ENCODE assay signal across 9 mouse cellular contexts in the genomic region with DNA sequence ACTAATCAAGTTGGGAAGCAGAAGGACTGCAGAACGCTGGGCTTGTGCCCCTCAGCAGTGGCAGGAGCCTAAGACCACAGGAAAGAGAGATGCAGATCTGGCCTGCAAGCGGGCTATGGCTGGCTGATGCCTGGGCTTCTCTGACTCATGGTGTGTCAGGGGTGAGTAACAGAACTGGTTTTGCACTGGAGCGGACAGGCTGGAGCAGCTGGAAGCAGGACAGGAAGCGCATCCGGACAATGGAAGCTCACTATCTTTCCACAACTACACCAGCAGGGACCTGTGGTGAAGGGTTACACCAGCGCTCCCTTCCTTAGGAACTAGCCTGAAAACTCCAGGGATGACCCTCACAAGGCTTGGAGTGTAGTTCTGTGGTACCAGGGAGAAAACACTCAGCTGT. TPM values are rescaled to one million over a fixed set of nuclear protein-coding genes. Genes with fewer than 3 reads are reported as not detected.
DNase-seq lines count a peak whose midpoint lies in the region; ATAC-seq and TF ChIP-seq lines count a peak whose summit lies in the region.
"Had no signal": no experiment of that assay in that cellular context is flagged by ENCODE, and none has a peak within 500 bp of the region (broad histone marks: within the 10 kb centered on the region; RNA-seq: fewer than 3 reads in every experiment).

No protein-coding gene starts in this region.

- peaks cover 37% of the 10 kb centered on the region for H3K36me3 ChIP-seq in C2C12 (ENCODE audit: control insufficient read depth, insufficient read depth)
- no peaks in the 10 kb centered on the region for H3K36me3 ChIP-seq in liver, embryonic 14.5 days (replicated peaks; ENCODE audit: control insufficient read depth, insufficient read depth, low read depth)
- no peaks in the 10 kb centered on the region for H3K36me3 ChIP-seq in midbrain, postnatal 0 days (ENCODE audit: insufficient read depth, low read length)
- H3K36me3 ChIP-seq: midbrain, embryonic 10.5 days had no signal

- H3K4me2 ChIP-seq in liver, embryonic 14.5 days (ENCODE audit: low read depth), result no peak overlapping the region
- no peak overlapping the region for H3K4me2 ChIP-seq in midbrain, postnatal 0 days (ENCODE audit: low read depth, low read length, poor library complexity, severe bottlenecking)

- no peak overlapping the region for H3K4me3 ChIP-seq in C2C12 (ENCODE audit: insufficient read depth, poor library complexity, severe bottlenecking)
- H3K4me3 ChIP-seq in liver, embryonic 14.5 days (ENCODE audit: insufficient read depth in 1 of 2, low read depth in 2 of 2, low read length in 2 of 2), result no peak overlapping the region
- H3K4me3 ChIP-seq in midbrain, postnatal 0 days (ENCODE audit: low read depth, low read length), result no peak overlapping the region
- H3K4me3 ChIP-seq: midbrain, embryonic 10.5 days had no signal

- H3K79me3 ChIP-seq in C2C12 (ENCODE audit: low read depth), result peaks cover 71% of the 10 kb centered on the region

- H3K9ac ChIP-seq in liver, embryonic 14.5 days (replicated peaks), result no peak overlapping the region
- H3K9ac ChIP-seq in midbrain, postnatal 0 days (replicated peaks; ENCODE audit: low read length, poor library complexity, severe bottlenecking), result no peak overlapping the region

- no peak for TF ChIP-seq EP300 in liver, embryonic 14.5 days (IDR thresholded peaks at IDR 0.05; ENCODE audit: low read depth)

- intact Hi-C loops in heart, postnatal 10 days (cut with DNase I), result no loop called here

- 0 out of 2 replicates have a peak, but pooled peaks have one; percentile 37 for ATAC-seq in liver, embryonic 14.5 days (ENCODE audit: insufficient read depth)
- no peak for ATAC-seq in midbrain, postnatal 0 days (ENCODE audit: low FRiP score)

- H3K9me3 ChIP-seq in liver, embryonic 14.5 days (ENCODE audit: control insufficient read depth, low read length), result no peaks in the 10 kb centered on the region
- no peaks in the 10 kb centered on the region for H3K9me3 ChIP-seq in midbrain, postnatal 0 days (ENCODE audit: low read length)
- H3K9me3 ChIP-seq: midbrain, embryonic 10.5 days had no signal

- no peak for TF ChIP-seq CTCF in C2C12 (IDR thresholded peaks at IDR 0.05; ENCODE audit: control insufficient read depth, insufficient read depth, insufficient read length)
- TF ChIP-seq CTCF in liver, embryonic 14.5 days (IDR thresholded peaks at IDR 0.05; ENCODE audit: low read depth), result no peak
- no peak for TF ChIP-seq CTCF in midbrain, postnatal 0 days (IDR thresholded peaks at IDR 0.05)

- no peak overlapping the region for H3ac ChIP-seq in C2C12 (ENCODE audit: control insufficient read depth, insufficient read length, low read depth)

- H3K27me3 ChIP-seq in C2C12 (ENCODE audit: control insufficient read depth, insufficient read depth, insufficient read length), result no peaks in the 10 kb centered on the region
- no peaks in the 10 kb centered on the region for H3K27me3 ChIP-seq in liver, embryonic 14.5 days (ENCODE audit: control insufficient read depth, insufficient read depth, low read length)
- H3K27me3 ChIP-seq in midbrain, postnatal 0 days (ENCODE audit: insufficient read depth, low read length), result no peaks in the 10 kb centered on the region

- DNase-seq in adrenal gland, adult 2 months, result peak; percentile 86
- peak; percentile 48 to 56 for DNase-seq in heart, postnatal 10 days
- DNase-seq in liver, embryonic 14.5 days (ENCODE audit: low read depth in 3 of 3, low spot score in 3 of 3), result no peak
- DNase-seq in thymus, postnatal 14 days, result no peak
- DNase-seq in thymus, postnatal 25 days, result no peak
- DNase-seq in midbrain, postnatal 0 days (ENCODE audit: low spot score), result no peak
- DNase-seq in layer of hippocampus, adult 8-10 months (ENCODE audit: low spot score in 2 of 2), result no peak

- H3K27ac ChIP-seq in liver, embryonic 14.5 days, result no peak overlapping the region
- no peak overlapping the region for H3K27ac ChIP-seq in midbrain, postnatal 0 days (ENCODE audit: low read depth, low read length)
- H3K27ac ChIP-seq: midbrain, embryonic 10.5 days had no signal

- H3K4me1 ChIP-seq in liver, embryonic 14.5 days (replicated peaks; ENCODE audit: control insufficient read depth in 2 of 2, insufficient read depth in 2 of 2, low read length in 1 of 2), result 0 out of 4 replicates have a peak, but pooled peaks cover 0 to 3% of the 10 kb centered on the region in 2 experiments
- H3K4me1 ChIP-seq in midbrain, postnatal 0 days (ENCODE audit: insufficient read depth, low read length), result no peaks in the 10 kb centered on the region

- peaks cover 87% of the 10 kb centered on the region for H3K79me2 ChIP-seq in C2C12 (ENCODE audit: control insufficient read depth, insufficient read depth)

- 41% methylated on average over 6 of the region's 6 CpGs for WGBS in liver, embryonic 14.5 days (ENCODE audit: insufficient replicate concordance)
- 91% methylated on average over 6 of the region's 6 CpGs for WGBS in midbrain, postnatal 0 days

TF ChIP-seq in C2C12, 6 proteins besides CTCF, POLR2A, EP300 and RAD21:
- TF ChIP-seq MAX (IDR thresholded peaks at IDR 0.05) (no peak), MYOD1 (IDR thresholded peaks at IDR 0.05; ENCODE audit: control insufficient read depth, insufficient read length, low read depth) (peak; percentile 100), MYOG (IDR thresholded peaks at IDR 0.05; ENCODE audit: control insufficient read depth, extremely low read depth, insufficient read length) (no peak), CEBPB (IDR thresholded peaks at IDR 0.05; ENCODE audit: low read depth) (no peak), USF1 (IDR thresholded peaks at IDR 0.05; ENCODE audit: low read depth) (no peak), FOSL1 (IDR thresholded peaks at IDR 0.05; ENCODE audit: insufficient read depth, low read length, poor library complexity, severe bottlenecking) (peak; percentile 100)

RNA-seq across cellular contexts. Expression of a gene that starts 34.9 kb away (rescaled TPM):
- polyA plus RNA-seq in C2C12 (2012; fragmentation: generic; extraction: Trizol), result 144 TPM
- total RNA-seq in adrenal gland, adult 2 months (2021), result 10 to 100 TPM; 36.7 to 48.2 TPM
- 15.9 and 16.7 TPM in 2 replicates for polyA plus RNA-seq in adrenal gland, adult 2 months (2012; rRNA removed)
- 10 to 100 TPM; 42.9 to 46.5 TPM for total RNA-seq in heart, postnatal 10 days (2021)
- 2.0 and 2.7 TPM in 2 replicates for polyA plus RNA-seq in liver, embryonic 14.5 days (2012; rRNA removed)
- polyA plus RNA-seq in liver, embryonic 14.5 days (2014; fragmentation: Nextera tagmentation; extraction: Ambion mirVana), result 5.0 and 5.3 TPM in 2 replicates
- 81.1 and 88.1 TPM in 2 replicates for total RNA-seq in midbrain, postnatal 0 days (2014; rRNA removed)
- polyA plus RNA-seq in midbrain, postnatal 0 days (2015; fragmentation: Nextera tagmentation; extraction: Ambion mirVana), result 66.8 and 67.6 TPM in 2 replicates
- 10 to 100 TPM; 47.3 to 61.1 (median 52.1) TPM for total RNA-seq in layer of hippocampus, adult 8-10 months (2022)

RNA-seq across cellular contexts. Expression of a gene that starts 44.8 kb away (rescaled TPM):
- 61.8 TPM for polyA plus RNA-seq in C2C12 (2012; fragmentation: generic; extraction: Trizol)
- 10 to 100 TPM; 59.2 to 60.7 TPM for total RNA-seq in adrenal gland, adult 2 months (2021)
- 19.1 and 24.9 TPM in 2 replicates for polyA plus RNA-seq in adrenal gland, adult 2 months (2012; rRNA removed)
- 10 to 100 TPM; 73.8 to 81.2 TPM for total RNA-seq in heart, postnatal 10 days (2021)
- 8.7 and 11.1 TPM in 2 replicates for polyA plus RNA-seq in liver, embryonic 14.5 days (2012; rRNA removed)
- 6.7 and 8.0 TPM in 2 replicates for polyA plus RNA-seq in liver, embryonic 14.5 days (2014; fragmentation: Nextera tagmentation; extraction: Ambion mirVana)
- total RNA-seq in midbrain, postnatal 0 days (2014; rRNA removed), result 45.6 and 58.3 TPM in 2 replicates
- polyA plus RNA-seq in midbrain, postnatal 0 days (2015; fragmentation: Nextera tagmentation; extraction: Ambion mirVana), result 24.2 and 28.6 TPM in 2 replicates
- total RNA-seq in layer of hippocampus, adult 8-10 months (2022), result 10 to 100 TPM; 35.6 to 40.9 (median 37.7) TPM

Comparison
In these comparisons a context has a peak if more than half of its experiments do, and no peak if none do; other contexts are left out.
1. DNase-seq: peak in adrenal gland, adult 2 months (single experiment) and heart, postnatal 10 days (2 of 2); none in liver, embryonic 14.5 days (0 of 3), thymus, postnatal 14 days (single experiment), thymus, postnatal 25 days (single experiment), midbrain, postnatal 0 days (single experiment) and layer of hippocampus, adult 8-10 months (0 of 2).